Mouse (Mus musculus) cerebellum, postnatal 36 days (tissue): ENCODE data around the gene Mcm3.
"Not testable (repeated sequence)": the region's sequence is repeated elsewhere in the genome, so short reads cannot be mapped to it uniquely, and the experiment has no call there.

Experiments
- DNase-seq, 2 experiments: peaks; one replicate each; pipeline ENCODE4 v3.0.0; 2021 to 2022; ENCODE audit warnings: mixed read lengths in 2 of 2

The Mcm3 gene

DNA sequence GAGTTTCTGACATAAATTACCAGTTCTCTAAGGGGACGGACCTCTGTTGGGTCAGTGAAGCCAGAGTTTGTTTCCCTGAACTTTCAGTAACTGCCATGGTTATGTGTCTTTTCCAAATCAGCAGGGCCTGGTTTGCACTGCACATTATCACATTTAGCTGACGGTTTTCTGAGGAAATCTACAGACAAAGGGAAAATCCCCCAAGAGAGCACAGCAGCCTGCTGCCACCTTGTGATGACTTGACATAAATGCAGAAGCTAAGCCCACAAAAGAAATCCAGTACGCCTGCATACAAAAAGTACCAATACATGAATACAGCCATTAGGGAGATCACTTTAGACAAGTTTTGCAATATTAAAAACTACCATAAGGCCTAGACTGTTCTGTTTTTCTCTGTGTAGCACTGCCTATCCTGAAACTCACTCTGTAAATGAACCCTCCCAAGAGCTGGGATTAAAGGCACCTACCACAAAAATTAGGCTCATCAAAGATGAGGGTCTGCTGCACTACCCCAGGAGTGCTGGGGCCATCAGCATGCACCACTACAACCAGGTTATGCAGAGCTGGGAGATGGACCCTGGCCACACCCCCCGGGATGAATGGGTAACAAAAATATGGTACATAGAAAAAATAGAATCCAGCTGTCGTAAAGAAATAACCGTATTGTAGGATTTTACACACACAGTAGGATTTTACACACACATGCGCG is 18.3 kb downstream of the Mcm3 start:
- peak in 1 of 2 experiments; percentile 13 for DNase-seq

DNA sequence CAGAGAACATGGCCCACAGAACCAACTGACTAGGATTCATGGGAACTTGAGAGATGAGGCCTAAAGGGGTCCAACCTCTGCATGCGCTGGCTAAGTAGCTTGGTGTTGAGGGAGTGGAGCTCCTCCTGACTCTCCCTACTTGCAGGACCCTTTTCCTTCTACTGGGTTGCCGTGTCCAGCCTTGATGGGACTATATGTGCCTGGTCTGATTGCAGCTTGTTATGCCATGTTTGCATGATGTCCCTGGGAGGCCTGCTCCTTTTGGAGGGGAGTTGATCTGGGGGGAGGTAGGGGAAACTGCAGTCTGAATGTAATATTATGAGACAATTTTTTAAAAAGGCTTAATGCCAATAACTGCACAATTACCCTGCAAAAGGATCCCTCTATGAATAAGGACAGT is 18.8 kb downstream of the Mcm3 start:
- DNase-seq, result no peak

DNA sequence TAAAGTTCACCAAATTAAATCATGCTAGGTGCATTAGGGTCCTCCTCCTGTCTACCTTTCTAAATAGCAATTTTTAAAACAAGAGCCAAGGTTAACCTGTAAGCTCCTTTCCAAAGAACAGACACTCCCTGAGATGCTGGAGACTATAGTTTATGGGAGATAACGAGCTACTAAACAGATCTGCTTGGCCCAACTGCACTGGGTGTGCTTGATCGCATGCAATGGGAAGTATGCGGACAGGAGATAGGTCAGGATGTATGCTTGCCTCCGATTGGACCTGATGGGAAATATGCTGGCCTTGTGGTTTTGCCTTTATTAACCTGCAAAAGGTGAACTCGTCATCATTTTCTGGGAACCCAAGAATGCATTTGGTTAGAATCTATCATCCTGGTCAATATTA is 24.9 kb downstream of the Mcm3 start:
- no peak for DNase-seq

DNA sequence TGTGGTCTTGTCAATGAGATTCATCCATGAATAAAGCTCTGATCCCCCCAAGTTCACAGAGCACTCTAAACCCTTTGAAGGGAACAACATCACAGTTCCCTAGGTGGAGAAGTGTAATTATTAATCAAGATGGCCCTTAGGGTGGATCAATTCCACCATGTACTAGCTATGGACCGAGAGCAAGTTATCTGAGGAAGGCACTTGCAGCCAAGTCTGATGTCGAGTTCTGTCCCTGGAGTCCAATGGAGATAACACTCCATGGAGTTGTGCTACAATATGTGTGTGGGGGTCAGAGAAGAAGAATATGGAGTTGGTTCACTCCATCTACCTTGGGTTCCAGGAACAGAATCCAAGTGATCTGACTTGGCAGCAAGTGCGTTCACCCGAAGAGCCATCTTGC is 25.4 kb downstream of the Mcm3 start:
- DNase-seq, result no peak

DNA sequence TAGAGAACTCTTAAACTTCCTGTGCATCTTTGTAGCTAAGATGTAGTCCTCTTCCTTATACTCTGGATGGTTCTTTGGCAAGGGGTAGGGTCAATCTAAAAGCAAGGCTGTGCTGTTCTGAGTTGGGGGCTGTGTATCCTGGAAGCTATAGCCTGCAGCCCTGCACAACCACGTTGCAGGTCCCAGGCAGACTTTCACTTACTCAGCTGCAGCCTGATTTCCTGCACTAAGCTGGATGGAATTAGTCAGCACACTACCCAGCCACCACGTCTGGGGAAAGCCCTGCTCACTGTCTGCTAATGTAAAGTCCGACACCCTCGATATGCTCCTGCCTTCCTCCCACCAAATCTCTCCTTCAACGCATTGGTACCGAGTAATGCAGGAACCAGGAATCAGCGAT is 28.7 kb downstream of the Mcm3 start:
- DNase-seq, result no peak

DNA sequence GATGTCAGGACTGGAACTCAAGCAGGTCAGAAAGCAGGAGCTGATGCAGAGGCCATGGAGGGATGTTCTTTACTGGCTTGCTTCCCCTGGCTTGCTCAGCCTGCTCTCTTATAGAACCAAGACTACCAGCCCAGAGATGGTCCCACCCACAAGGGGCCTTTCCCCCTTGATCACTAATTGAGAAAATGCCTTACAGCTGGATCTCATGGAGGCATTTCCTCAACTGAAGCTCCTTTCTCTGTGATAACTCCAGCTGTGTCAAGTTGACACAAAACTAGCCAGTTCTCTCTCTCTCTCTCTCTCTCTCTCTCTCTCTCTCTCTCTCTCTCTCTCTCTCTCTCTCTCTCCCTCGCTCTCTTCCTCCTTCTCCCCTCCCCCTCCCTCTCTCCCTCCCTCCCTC is 29.6 kb downstream of the Mcm3 start, which contains the start of gene Il17f:
Gene Il17f, minus strand, starts transcription at position 101 of the 400 bp plus-strand sequence.
- not testable (repeated sequence) for DNase-seq

DNA sequence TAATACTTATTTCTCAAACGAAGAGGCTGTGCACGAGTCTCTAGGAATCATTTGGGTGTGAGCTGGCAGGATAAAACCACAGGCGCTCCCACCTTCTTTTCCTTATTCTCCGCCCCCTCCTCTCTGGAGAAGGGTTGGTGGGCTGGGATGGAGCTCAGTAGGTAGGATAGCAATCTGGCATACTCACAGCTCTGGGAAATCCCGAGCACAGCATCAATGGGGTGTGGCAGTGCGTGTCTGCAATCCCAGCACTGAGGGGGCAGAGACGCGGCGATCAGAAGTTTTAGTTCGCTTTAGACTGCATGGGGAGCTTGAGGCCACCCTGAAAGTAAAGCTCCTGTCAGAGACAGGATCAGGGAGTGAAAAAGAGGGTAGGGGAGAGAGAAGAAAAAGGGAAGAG is 31.7 kb downstream of the Mcm3 start:
- DNase-seq, result no peak

DNA sequence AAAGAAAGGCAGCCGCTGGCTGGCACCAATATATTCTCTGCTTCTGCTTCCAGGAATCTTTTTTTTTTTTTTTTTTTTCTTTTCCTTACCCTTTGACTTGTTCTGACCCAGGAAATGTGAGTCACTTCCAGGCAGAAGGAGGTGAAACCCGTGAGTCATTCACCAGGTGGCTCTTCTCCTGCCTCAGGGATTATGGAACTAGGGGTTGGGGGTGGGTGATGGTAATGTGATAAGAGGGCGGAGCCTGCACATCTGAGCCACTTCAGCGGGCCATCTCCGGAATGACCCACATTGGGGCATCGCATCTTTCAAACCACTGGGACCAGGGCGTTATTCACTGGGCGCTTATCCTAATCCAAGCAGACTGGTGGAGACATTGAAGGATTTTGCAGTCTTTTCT is 33.1 kb downstream of the Mcm3 start:
- DNase-seq, result no peak

DNA sequence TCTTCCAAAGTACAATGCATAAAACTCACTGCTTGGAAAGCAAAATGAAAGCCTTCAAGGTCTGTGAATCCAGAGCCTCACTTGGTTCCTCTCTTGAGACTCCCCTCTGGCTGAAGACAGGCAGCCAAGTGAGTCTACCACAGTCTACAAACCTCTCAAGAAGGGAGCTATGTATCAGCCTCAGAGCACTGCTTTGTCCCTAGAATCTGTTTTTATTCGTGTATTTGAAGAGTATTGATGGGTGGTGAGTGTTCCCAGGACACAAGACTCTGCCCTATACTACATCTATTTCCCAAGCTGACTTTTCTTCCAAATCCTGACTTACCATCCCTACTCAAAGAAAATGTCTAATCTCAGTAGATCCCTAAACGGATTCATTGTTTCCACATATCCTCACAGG is 41.7 kb downstream of the Mcm3 start:
- DNase-seq, result no peak

DNA sequence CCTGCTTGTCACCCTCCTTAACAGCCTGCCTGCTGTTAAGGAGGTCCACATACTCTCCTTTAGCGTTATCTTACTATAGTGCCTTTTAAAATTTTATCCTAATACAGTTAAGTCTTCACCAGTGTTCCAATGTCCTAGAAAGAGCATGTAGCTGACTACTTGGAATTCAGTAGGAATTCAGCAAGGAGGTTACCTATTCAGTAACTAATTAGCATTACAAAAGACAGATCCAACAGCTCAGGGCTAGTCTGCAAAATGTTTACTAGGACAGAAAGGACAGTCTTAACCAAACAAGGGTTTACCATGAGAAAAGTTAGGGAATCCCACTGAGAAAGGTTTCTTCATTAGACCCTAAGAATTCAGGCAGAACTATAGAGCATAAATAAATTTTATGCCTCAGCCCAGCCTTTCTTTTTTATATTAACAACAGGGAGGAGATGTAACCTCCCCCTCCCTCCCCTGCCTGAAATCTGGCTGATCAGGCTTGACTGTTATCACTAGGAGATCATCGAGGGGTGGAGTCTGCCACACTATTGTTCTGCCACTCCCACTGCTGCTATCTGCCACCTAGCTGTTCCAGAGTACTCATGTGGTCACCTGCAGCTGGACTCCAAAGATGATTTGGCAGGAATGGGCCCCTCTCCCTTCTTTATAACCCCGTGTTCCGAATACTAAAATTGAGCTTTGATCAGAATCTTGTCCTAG is 45.9 kb downstream of the Mcm3 start:
- not testable (repeated sequence) for DNase-seq

DNA sequence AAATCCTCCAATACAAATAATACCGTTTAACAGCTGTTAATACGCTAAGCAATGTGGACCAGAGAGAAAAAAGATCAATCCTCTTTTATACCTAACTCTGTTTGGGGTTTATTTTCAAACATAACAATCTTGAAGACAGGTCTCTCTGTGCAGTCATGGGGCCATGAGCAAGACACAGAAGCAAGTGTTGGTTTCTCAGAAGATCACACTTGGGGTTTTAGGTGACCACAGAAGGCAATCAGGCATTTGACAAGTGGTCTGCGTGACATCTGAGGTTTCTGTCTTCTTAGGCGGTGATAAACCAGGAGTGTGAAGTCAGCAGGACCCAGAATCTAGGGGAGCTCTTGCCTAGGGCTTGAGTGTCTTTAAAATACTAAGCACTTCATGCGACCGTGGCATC is 53.6 kb downstream of the Mcm3 start:
- DNase-seq, result no peak

DNA sequence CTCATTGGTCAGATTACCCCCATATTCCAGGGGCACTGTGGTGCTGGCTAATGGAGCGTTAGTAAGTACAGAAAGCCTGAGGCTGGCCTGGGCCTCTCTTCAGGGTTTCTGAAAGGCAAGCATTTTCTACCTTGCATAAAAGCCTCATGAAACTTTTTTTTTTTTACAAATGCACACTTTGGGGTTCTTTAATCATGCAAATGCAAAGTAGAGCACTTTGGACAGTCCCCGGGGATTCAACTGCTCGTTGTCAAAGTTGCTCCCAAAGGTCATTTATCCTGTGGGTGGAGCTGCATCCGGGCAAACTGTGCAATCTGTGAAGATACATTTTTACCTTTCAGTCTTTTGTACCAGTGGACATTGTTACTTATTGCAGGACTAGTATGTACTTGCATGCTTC is 58.7 kb downstream of the Mcm3 start:
- no peak for DNase-seq

DNA sequence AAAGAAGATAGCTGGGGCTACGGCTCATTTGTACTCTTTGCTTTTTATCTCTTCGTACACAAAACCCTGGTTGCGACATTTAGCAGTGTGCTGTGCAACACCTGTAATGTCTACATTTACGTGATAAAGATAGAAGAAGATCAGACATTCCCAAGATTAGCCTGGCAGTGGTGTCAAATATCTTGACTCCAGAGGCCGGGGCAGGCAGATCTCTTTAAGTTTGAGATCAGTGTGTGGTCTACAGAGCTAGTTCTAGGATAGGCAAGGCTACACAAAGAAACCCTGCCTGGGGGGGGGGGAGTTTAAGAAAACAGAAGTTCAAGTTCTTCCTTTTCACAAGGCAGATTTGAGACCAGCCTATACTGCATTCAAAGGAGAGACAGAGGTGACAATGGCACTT is 59.8 kb downstream of the Mcm3 start:
- no peak for DNase-seq

DNA sequence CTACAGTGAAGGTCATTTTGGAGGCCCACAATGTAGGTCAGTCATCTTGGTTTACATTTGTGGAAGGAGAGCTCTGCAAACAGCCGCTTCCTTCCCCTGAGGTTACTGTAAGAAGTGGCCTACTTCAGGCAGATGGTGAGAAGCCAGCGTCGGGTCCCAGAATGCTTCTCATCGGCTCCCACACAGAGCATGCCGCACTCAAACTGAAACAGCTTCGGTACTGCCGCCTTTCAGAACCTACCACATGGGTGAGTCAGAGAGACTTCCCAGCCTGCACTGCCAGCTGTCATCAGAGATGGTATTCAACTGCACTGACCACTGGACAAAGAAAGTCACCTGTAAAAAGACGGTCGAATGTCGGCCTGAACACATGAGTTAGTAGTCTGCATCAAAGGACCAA is 60.3 kb downstream of the Mcm3 start:
- DNase-seq, result no peak

DNA sequence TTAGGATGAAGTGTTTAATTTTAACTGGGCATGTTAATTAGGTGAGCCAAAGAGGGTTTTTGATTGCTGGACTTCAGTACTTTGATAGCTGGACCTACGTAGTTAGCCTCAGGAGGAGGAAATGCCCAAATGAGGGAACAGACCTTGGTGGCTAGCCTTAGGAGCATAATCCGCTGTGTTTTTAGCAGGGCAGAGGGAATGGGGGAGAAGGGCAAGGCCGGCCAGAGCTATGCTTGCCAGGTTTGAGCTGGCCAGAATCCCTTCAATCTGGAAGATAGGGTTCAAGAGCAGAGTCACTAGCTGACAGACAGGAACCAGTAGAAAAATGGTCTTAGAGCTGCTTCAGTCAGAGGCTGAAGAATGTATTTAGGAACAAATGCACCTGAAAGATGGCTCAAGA is 62.5 kb downstream of the Mcm3 start:
- no peak for DNase-seq

DNA sequence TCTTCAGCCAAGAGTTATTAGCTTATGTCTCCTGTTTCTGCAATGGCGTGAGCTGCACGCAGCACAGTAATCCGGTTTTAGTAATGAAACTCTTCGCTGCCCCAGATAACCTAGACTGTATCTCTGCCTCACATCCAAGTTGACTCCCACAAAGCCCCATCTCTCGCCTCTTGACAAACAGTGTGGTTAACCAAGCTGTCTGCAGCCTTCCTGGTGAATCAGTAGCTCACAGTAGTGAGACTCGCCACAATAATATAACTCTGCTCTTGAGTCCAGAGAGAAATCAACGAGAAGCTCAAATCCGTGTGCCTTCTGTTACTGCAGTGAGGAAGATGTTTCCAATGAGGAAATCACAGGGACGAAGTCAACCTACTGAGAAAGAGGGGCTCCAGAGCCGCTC is 65.7 kb downstream of the Mcm3 start:
- no peak for DNase-seq
